Mouse (Mus musculus) midbrain, postnatal 0 days (tissue): ENCODE results near the gene Nacad. TPM values are rescaled to one million over a fixed set of nuclear protein-coding genes. Genes with fewer than 3 reads are reported as not detected.

Experiments
- ATAC-seq: fragments of 200-750 bp; cut with Nextera tagmentation; 2 replicates; pipeline ENCODE4 v1.8.0; 2017; ENCODE audit warnings: moderate number of reproducible peaks, mild to moderate bottlenecking, moderate TSS enrichment, moderate library complexity; ENCODE audit not compliant: low FRiP score
- DNase-seq: peaks from one replicate; pipeline ENCODE4 v3.0.0-alpha.2; 2015; ENCODE audit warnings: low spot score
- H3K27ac ChIP-seq: fragments of 300-500 bp; sonication (generic); 2 replicates; pipeline ENCODE4 v1.5.1; 2014; ENCODE audit warnings: low read depth, mild to moderate bottlenecking, low read length, mixed read lengths
- H3K27me3 ChIP-seq: fragments of 300-500 bp; sonication (generic); 2 replicates; pipeline ENCODE4 v1.6.1; 2014; ENCODE audit warnings: low read length, control low read depth, mixed read lengths; ENCODE audit not compliant: insufficient read depth
- H3K36me3 ChIP-seq: fragments of 300-500 bp; sonication (generic); 2 replicates; pipeline ENCODE4 v1.6.1; 2014; ENCODE audit warnings: low read length, control low read depth, mixed read lengths; ENCODE audit not compliant: insufficient read depth
- H3K4me1 ChIP-seq: fragments of 300-500 bp; sonication (generic); 2 replicates; pipeline ENCODE4 v1.6.1; 2014; ENCODE audit warnings: mild to moderate bottlenecking, control low read depth, antibody characterized with exemption, low read length, mixed read lengths; ENCODE audit not compliant: insufficient read depth
- H3K4me2 ChIP-seq: fragments of 300-500 bp; sonication (generic); 2 replicates; pipeline ENCODE4 v1.6.1; 2014; ENCODE audit warnings: low read depth, mild to moderate bottlenecking, low read length, mixed read lengths; ENCODE audit not compliant: poor library complexity, severe bottlenecking
- H3K4me3 ChIP-seq: fragments of 300-500 bp; sonication (generic); 2 replicates; pipeline ENCODE4 v1.5.1; 2014; ENCODE audit warnings: low read depth, mild to moderate bottlenecking, low read length, moderate library complexity
- H3K9ac ChIP-seq: fragments of 300-500 bp; sonication (generic); replicated peaks from 2 replicates; pipeline ENCODE4 v1.6.1; 2014; ENCODE audit warnings: mild to moderate bottlenecking, low read length, moderate library complexity, mixed read lengths; ENCODE audit not compliant: poor library complexity, severe bottlenecking
- H3K9me3 ChIP-seq: fragments of 300-500 bp; sonication (generic); 2 replicates; pipeline ENCODE4 v1.6.1; 2016; ENCODE audit warnings: low read length, control low read depth
- CTCF ChIP-seq: IDR thresholded peaks from 2 replicates; pipeline ENCODE4 v1.5.1; 2016; ENCODE audit warnings: antibody characterized with exemption, mild to moderate bottlenecking
- WGBS: fragments of 180-500 bp; shearing (Covaris S2); extraction: QIAGEN DNeasy Blood & Tissue Kit; methylation state at CpG from one replicate; pipeline ENCODE4 v1.1.7; 2014; 5-methylcytosine and 5-hydroxymethylcytosine counted together
- polyA plus RNA-seq: library from polyadenylated mRNA; unstranded; fragments of >200 nt; fragmentation: Nextera tagmentation; extraction: Ambion mirVana; gene quantifications from 2 replicates; pipeline ENCODE4 v1.2.1, GENCODE M21; 2015
- total RNA-seq: library from RNA; depleted of rRNA; stranded (reverse); fragments of >200 nt; gene quantifications from 2 replicates; pipeline ENCODE4 v1.2.3, GENCODE M21; 2014

Nacad gene
- total and polyA plus RNA-seq, 2 experiments from 2014 or later, result 67.6 to 92.3 TPM

- 73% methylated on average over 6 of the region's 6 CpGs for WGBS
- H3K4me2 ChIP-seq, result no peak overlapping the region
- H3K4me1 ChIP-seq, result no peaks in the 10 kb centered on the region
- H3K9ac ChIP-seq, result no peak overlapping the region
- DNase-seq, result peak; percentile 12
- H3K9me3 ChIP-seq, result no peaks in the 10 kb centered on the region
- TF ChIP-seq CTCF, result no peak
- H3K27ac ChIP-seq, result no peak overlapping the region
- no peak overlapping the region for H3K4me3 ChIP-seq
- ATAC-seq, result peak; percentile 28; the same call in 1 of the 2 replicates
- H3K27me3 ChIP-seq, result no peaks in the 10 kb centered on the region
- H3K36me3 ChIP-seq, result no peaks in the 10 kb centered on the region
Measured at GRCm38 (mm10) chr11:6644566-6644965, 38.7 kb upstream of the Nacad start.

DNA sequence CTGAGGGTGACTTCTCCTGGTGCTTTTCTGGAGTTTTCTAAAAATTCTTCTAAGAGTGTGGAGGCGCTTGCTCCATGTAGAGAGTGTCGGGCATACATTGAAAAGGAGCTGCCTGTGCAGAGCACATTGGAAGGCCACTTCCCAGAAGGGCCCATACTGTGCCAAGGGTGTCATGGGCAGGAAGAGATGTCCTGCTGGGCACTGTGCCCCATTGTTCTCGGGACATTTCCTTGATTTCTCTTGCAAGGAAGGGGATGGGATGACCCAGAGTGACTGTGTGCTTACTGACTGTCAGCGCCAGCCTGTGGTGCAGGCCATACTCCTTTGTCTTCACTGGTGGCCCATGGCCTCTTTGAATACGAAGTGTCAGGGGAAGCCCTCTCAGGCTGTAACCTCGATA is 33.2 kb upstream of the Nacad start:
- no peak overlapping the region for H3K4me2 ChIP-seq
- no peak for ATAC-seq
- WGBS, result 70% methylated on average over 6 of the region's 6 CpGs
- no peaks in the 10 kb centered on the region for H3K36me3 ChIP-seq
- TF ChIP-seq CTCF, result no peak
- H3K9ac ChIP-seq, result no peak overlapping the region
- H3K4me1 ChIP-seq, result no peaks in the 10 kb centered on the region
- no peak overlapping the region for H3K4me3 ChIP-seq
- no peaks in the 10 kb centered on the region for H3K9me3 ChIP-seq
- DNase-seq, result no peak
- H3K27ac ChIP-seq, result no peak overlapping the region
- H3K27me3 ChIP-seq, result no peaks in the 10 kb centered on the region

DNA sequence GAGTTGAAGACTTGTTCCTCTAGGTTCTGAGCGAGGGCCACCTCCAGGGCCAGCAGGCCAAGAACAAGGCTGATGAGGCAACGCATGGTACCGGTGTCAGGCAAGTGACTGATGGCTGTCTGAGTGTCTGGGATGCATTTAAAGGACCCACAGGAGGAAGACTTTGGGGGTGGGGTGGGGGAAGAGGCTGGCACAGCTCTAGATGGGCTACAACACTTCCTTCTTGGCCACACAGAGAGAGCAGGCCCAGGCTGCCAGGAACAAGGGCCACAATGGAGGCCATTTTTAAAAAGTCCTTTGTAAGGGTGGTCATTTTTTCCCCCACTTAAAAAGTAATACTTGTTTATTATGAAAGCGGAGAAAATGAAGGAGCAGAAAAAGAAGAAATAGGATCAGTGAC is 32.7 kb upstream of the Nacad start, which contains the start of gene Wap:
Gene Wap, minus strand, starts transcription at position 101 of the 400 bp plus-strand sequence.
- no peak within 1 kb of the TSS for H3K4me3 ChIP-seq
- 97% methylated on average over 4 of the region's 4 CpGs for WGBS

GRCm38 (mm10) chr11:6636150-6636549 is 30.3 kb upstream of the Nacad start:
- no peak; the same call in 1 of the 2 replicates for TF ChIP-seq CTCF
- no peak overlapping the region for H3K4me3 ChIP-seq
- no peaks in the 10 kb centered on the region for H3K9me3 ChIP-seq
- WGBS, result 81% methylated on average over 8 of the region's 8 CpGs
- no peaks in the 10 kb centered on the region for H3K4me1 ChIP-seq
- ATAC-seq (no peak), DNase-seq (no peak)
- H3K27ac ChIP-seq, result no peak overlapping the region
- no peaks in the 10 kb centered on the region for H3K36me3 ChIP-seq
- H3K9ac ChIP-seq, result no peak overlapping the region
- no peak overlapping the region for H3K4me2 ChIP-seq
- H3K27me3 ChIP-seq, result no peaks in the 10 kb centered on the region

More for the DNA sequence above, 32.7 kb upstream of the Nacad start, which contains the start of gene Wap:
- H3K27me3 ChIP-seq, result no peaks in the 10 kb centered on the region
- no peak for DNase-seq
- H3K4me2 ChIP-seq, result no peak within 1 kb of the TSS
- H3K4me1 ChIP-seq, result no peaks in the 10 kb centered on the region
- H3K27ac ChIP-seq, result no peak within 1 kb of the TSS
- H3K9ac ChIP-seq, result no peak within 1 kb of the TSS
- H3K9me3 ChIP-seq, result no peaks in the 10 kb centered on the region
- no peaks in the 10 kb centered on the region for H3K36me3 ChIP-seq
- no peak for TF ChIP-seq CTCF
- ATAC-seq, result no peak

DNA sequence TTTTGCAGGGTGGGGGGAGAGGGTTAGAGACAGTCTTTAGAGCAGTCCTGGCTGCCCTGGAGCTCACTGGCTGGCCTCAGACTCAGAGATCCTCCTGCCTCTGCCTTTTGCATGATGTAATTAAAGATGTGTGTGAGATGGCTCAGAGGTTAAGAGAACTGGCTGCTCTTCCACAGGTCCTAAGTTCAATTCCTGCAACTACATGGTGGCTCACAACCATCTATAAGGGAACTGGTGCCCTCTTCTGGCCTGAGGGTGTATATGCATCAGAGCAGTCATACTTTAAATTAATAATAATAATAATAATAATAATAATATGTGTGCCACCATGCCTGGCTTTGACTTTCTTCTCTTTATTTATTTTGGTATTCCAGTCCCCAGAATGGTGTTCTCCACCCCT is 23.8 kb upstream of the Nacad start:
- H3K27me3 ChIP-seq, result no peaks in the 10 kb centered on the region
- no peak for DNase-seq
- no peak overlapping the region for H3K4me2 ChIP-seq
- H3K27ac ChIP-seq, result no peak overlapping the region
- ATAC-seq, result no peak
- TF ChIP-seq CTCF, result peak; percentile 57
- H3K4me1 ChIP-seq, result peaks cover 4% of the 10 kb centered on the region
- H3K9me3 ChIP-seq, result no peaks in the 10 kb centered on the region
- no peak overlapping the region for H3K9ac ChIP-seq
- H3K36me3 ChIP-seq, result no peaks in the 10 kb centered on the region
- no peak overlapping the region for H3K4me3 ChIP-seq

DNA sequence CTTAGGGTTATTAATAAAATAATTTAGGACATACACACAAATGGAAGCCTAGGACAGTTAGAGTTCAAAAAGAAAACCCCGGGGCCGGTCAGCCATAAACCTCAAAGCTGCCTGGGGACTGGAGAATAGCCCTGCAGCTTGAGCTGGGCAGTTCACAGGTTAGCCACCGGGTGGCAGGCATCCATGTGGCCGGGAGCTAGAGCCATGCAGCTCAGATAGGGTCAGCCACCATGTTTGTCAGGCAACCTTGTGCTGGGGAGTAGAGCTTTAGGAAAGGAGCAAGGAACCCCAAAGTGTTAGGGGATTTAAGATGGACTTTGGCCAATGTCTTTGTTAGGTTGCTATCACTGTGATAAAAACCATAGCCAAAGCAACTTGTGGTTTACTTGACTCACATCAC is 22.7 kb upstream of the Nacad start:
- DNase-seq (peak; percentile 27), ATAC-seq (no peak)
- no peak overlapping the region for H3K9ac ChIP-seq
- H3K4me2 ChIP-seq, result no peak overlapping the region
- no peaks in the 10 kb centered on the region for H3K27me3 ChIP-seq
- no peaks in the 10 kb centered on the region for H3K9me3 ChIP-seq
- TF ChIP-seq CTCF, result peak; percentile 69
- no peak overlapping the region for H3K27ac ChIP-seq
- H3K36me3 ChIP-seq, result peaks cover 5% of the 10 kb centered on the region
- no peak overlapping the region for H3K4me3 ChIP-seq
- peaks cover 9% of the 10 kb centered on the region for H3K4me1 ChIP-seq
- 31% methylated on average over 4 of the region's 4 CpGs for WGBS
